Mouse (Mus musculus): ENCODE results near the gene 2410137M14Rik.

2410137M14Rik gene

GRCm38 (mm10) chr17:36981221-36981813 is at the start of gene 2410137M14Rik:
Gene 2410137M14Rik, minus strand, starts transcription at chr17:36981237.
- no peak for DNase-seq (ENCODE audit: low read depth, low spot score)

GRCm38 (mm10) chr17:37029162-37029561 is 48.1 kb upstream of the 2410137M14Rik start:
- no peak for DNase-seq (ENCODE audit: low read depth, low spot score)

GRCm38 (mm10) chr17:37028683-37029120 is 47.7 kb upstream of the 2410137M14Rik start:
- peak; percentile 99 for DNase-seq (ENCODE audit: low read depth, low spot score)

GRCm38 (mm10) chr17:37028212-37028611 is 47.2 kb upstream of the 2410137M14Rik start:
- DNase-seq (ENCODE audit: low read depth, low spot score) = no peak

GRCm38 (mm10) chr17:37027486-37027885 is 46.4 kb upstream of the 2410137M14Rik start:
- no peak for DNase-seq (ENCODE audit: low read depth, low spot score)

GRCm38 (mm10) chr17:37026425-37026824 is 45.4 kb upstream of the 2410137M14Rik start:
- DNase-seq (ENCODE audit: low read depth, low spot score) = no peak

- no peak for DNase-seq (ENCODE audit: low read depth, low spot score)
Observed at GRCm38 (mm10) chr17:37022628-37023576, 41.9 kb upstream of the 2410137M14Rik start, which contains the start of gene Mog. Gene Mog, minus strand, starts transcription at chr17:37023398.

- DNase-seq (ENCODE audit: low read depth, low spot score) = peak; percentile 49
Observed at GRCm38 (mm10) chr17:37019242-37019641, 38.2 kb upstream of the 2410137M14Rik start.

- DNase-seq (ENCODE audit: low read depth, low spot score) = no peak
Observed at GRCm38 (mm10) chr17:37018328-37018727, 37.3 kb upstream of the 2410137M14Rik start.

GRCm38 (mm10) chr17:37016333-37016732 is 35.3 kb upstream of the 2410137M14Rik start:
- no peak for DNase-seq (ENCODE audit: low read depth, low spot score)

- DNase-seq (ENCODE audit: low read depth, low spot score) = no peak
Observed at GRCm38 (mm10) chr17:37012141-37012540, 31.1 kb upstream of the 2410137M14Rik start.

GRCm38 (mm10) chr17:37011719-37012118 is 30.7 kb upstream of the 2410137M14Rik start:
- no peak for DNase-seq (ENCODE audit: low read depth, low spot score)

GRCm38 (mm10) chr17:37009460-37010042 is 28.5 kb upstream of the 2410137M14Rik start:
- no peak for DNase-seq (ENCODE audit: low read depth, low spot score)

- no peak for DNase-seq (ENCODE audit: low read depth, low spot score)
Observed at GRCm38 (mm10) chr17:37008161-37008560, 27.1 kb upstream of the 2410137M14Rik start.

GRCm38 (mm10) chr17:37003366-37003765 is 22.3 kb upstream of the 2410137M14Rik start:
- no peak for DNase-seq (ENCODE audit: low read depth, low spot score)

- peak; percentile 93 for DNase-seq (ENCODE audit: low read depth, low spot score)
Observed at GRCm38 (mm10) chr17:37002364-37003330, 21.6 kb upstream of the 2410137M14Rik start.

- no peak for DNase-seq (ENCODE audit: low read depth, low spot score)
Observed at GRCm38 (mm10) chr17:37000863-37001262, 19.8 kb upstream of the 2410137M14Rik start, which contains the start of gene Zfp57. Gene Zfp57, plus strand, starts transcription at chr17:37001163.

GRCm38 (mm10) chr17:36998477-36998876 is 17.4 kb upstream of the 2410137M14Rik start:
- DNase-seq (ENCODE audit: low read depth, low spot score) = no peak

GRCm38 (mm10) chr17:36997033-36997735 is 16.1 kb upstream of the 2410137M14Rik start:
- DNase-seq (ENCODE audit: low read depth, low spot score) = peak; percentile 95

GRCm38 (mm10) chr17:36995448-36995847 is 14.4 kb upstream of the 2410137M14Rik start:
- DNase-seq (ENCODE audit: low read depth, low spot score) = no peak
